Mouse (Mus musculus) 416B (cell line): ENCODE measurements at regions not wholly inside any gene's neighbourhood (a gene's known extent, or its start where the extent isn't known, plus 50 kb on each side); places are given as distances from the start of the nearest gene placed in this dataset.

Source experiments
- DNase-seq: peaks from one replicate; pipeline ENCODE4 v3.0.0; 2011; ENCODE audit warnings: low read depth

- no peak for DNase-seq
Observed at GRCm38 (mm10) chr2:124775737-124776136, 292.2 kb upstream of the Slc24a5 start.

- no peak for DNase-seq
Observed at GRCm38 (mm10) chr2:124792633-124793036, 275.3 kb upstream of the Slc24a5 start.

GRCm38 (mm10) chr2:124811709-124812108 lies 256.2 kb upstream of the Slc24a5 start:
- no peak for DNase-seq

- no peak for DNase-seq
Observed at GRCm38 (mm10) chr2:124816814-124817213, 251.1 kb upstream of the Slc24a5 start.

- DNase-seq: no peak
Observed at GRCm38 (mm10) chr2:124819846-124820245, 248.1 kb upstream of the Slc24a5 start.

GRCm38 (mm10) chr2:124820821-124821220 lies 247.1 kb upstream of the Slc24a5 start:
- DNase-seq: no peak

GRCm38 (mm10) chr2:124821366-124821765 lies 246.6 kb upstream of the Slc24a5 start:
- DNase-seq: no peak

GRCm38 (mm10) chr2:124848812-124849211 lies 219.1 kb upstream of the Slc24a5 start:
- DNase-seq: peak; percentile 2

GRCm38 (mm10) chr2:124858504-124858903 lies 209.4 kb upstream of the Slc24a5 start:
- DNase-seq: peak; percentile 31

- DNase-seq: no peak
Observed at GRCm38 (mm10) chr2:124888209-124888608, 179.7 kb upstream of the Slc24a5 start.

- no peak for DNase-seq
Observed at GRCm38 (mm10) chr2:124895002-124895401, 172.9 kb upstream of the Slc24a5 start.

- DNase-seq: no peak
Observed at GRCm38 (mm10) chr2:124903556-124903955, 164.4 kb upstream of the Slc24a5 start.

- no peak for DNase-seq
Observed at GRCm38 (mm10) chr2:124905076-124905475, 162.8 kb upstream of the Slc24a5 start.

- no peak for DNase-seq
Observed at GRCm38 (mm10) chr2:124918986-124919761, 148.8 kb upstream of the Slc24a5 start.

- no peak for DNase-seq
Observed at GRCm38 (mm10) chr2:124919762-124920255, 148.1 kb upstream of the Slc24a5 start.

- no peak for DNase-seq
Observed at GRCm38 (mm10) chr2:124920265-124920664, 147.7 kb upstream of the Slc24a5 start.

- peak; percentile 9 for DNase-seq
Observed at GRCm38 (mm10) chr2:124927882-124928758, 139.8 kb upstream of the Slc24a5 start.

GRCm38 (mm10) chr2:124928759-124929113 lies 139.2 kb upstream of the Slc24a5 start:
- no peak for DNase-seq

GRCm38 (mm10) chr2:124930719-124931118 lies 137.2 kb upstream of the Slc24a5 start:
- no peak for DNase-seq

- no peak for DNase-seq
Observed at GRCm38 (mm10) chr2:124932566-124932965, 135.4 kb upstream of the Slc24a5 start.

GRCm38 (mm10) chr2:124933876-124934275 lies 134.0 kb upstream of the Slc24a5 start:
- no peak for DNase-seq

GRCm38 (mm10) chr2:124948263-124948781 lies 119.6 kb upstream of the Slc24a5 start:
- no peak for DNase-seq

GRCm38 (mm10) chr2:124948812-124949211 lies 119.1 kb upstream of the Slc24a5 start:
- no peak for DNase-seq
